Comparison of ENCODE assay signal across 10 mouse cellular contexts in genomic region chr19:33102008-33102782, GRCm38 (mm10).
A peak's percentile ranks its signal among the peaks of the same experiment; 100 is the strongest.
DNase-seq lines count a peak whose midpoint lies in the region; ATAC-seq and TF ChIP-seq lines count a peak whose summit lies in the region.
"Had no signal": no experiment of that assay in that cellular context is flagged by ENCODE, and none has a peak within 500 bp of the region (broad histone marks: within the 10 kb centered on the region; RNA-seq: fewer than 3 reads in every experiment).

No protein-coding gene starts in this region.

- H3K4me3 ChIP-seq in gastrocnemius, adult 2 months: peak overlapping the region; percentile 32
- H3K4me3 ChIP-seq in stomach, embryonic 16.5 days (replicated peaks; ENCODE audit: low read length): no peak overlapping the region
- no peak overlapping the region for H3K4me3 ChIP-seq in stomach, postnatal 0 days (ENCODE audit: low read depth, low read length)
- H3K4me3 ChIP-seq in liver, embryonic 12.5 days: peak overlapping the region; percentile 20
- H3K4me3 ChIP-seq: embryonic facial prominence, embryonic 12.5 days had no signal

- H3K27ac ChIP-seq in gastrocnemius, adult 2 months: peak overlapping the region; percentile 4; the same call in 1 of the 2 replicates
- H3K27ac ChIP-seq in stomach, embryonic 16.5 days (ENCODE audit: low read length): no peak overlapping the region
- no peak overlapping the region for H3K27ac ChIP-seq in stomach, postnatal 0 days (replicated peaks)
- H3K27ac ChIP-seq in liver, embryonic 12.5 days: peak overlapping the region; percentile 72
- H3K27ac ChIP-seq: embryonic facial prominence, embryonic 12.5 days had no signal

- no peak for ATAC-seq in stomach, embryonic 16.5 days (ENCODE audit: insufficient read depth, low FRiP score)
- ATAC-seq in stomach, postnatal 0 days (ENCODE audit: low FRiP score, low TSS enrichment): no peak
- no peak for ATAC-seq in liver, embryonic 12.5 days

- intact Hi-C loops in gastrocnemius, adult 2 months (cut with DNase I): no loop called here

- H3K4me1 ChIP-seq in stomach, embryonic 16.5 days (ENCODE audit: control insufficient read depth, insufficient read depth, low read length): peaks cover 20% of the 10 kb centered on the region
- 0 out of 2 replicates have a peak, but pooled peaks cover 2% of the 10 kb centered on the region for H3K4me1 ChIP-seq in stomach, postnatal 0 days (replicated peaks; ENCODE audit: control insufficient read depth, insufficient read depth)
- H3K4me1 ChIP-seq in liver, embryonic 12.5 days: peaks cover 38% of the 10 kb centered on the region

- TF ChIP-seq EP300 in stomach, postnatal 0 days (optimal IDR thresholded peaks at IDR 0.05): no peak

- no peak for DNase-seq in gastrocnemius, adult 2 months
- DNase-seq in gastrocnemius, postnatal 25 days: no peak
- no peak for DNase-seq in stomach, postnatal 0 days (ENCODE audit: low spot score)
- DNase-seq in splenic B cell, adult 2 months (ENCODE audit: low read depth, low spot score): peak; percentile 75
- DNase-seq in gastrocnemius, postnatal 4 days (ENCODE audit: low spot score in 2 of 2): no peak
- DNase-seq in kidney, postnatal 36 days: no peak
- DNase-seq: kidney, postnatal 10 days had no signal

- no peaks in the 10 kb centered on the region for H3K36me3 ChIP-seq in stomach, embryonic 16.5 days (ENCODE audit: control insufficient read depth, insufficient read depth, low read length)
- no peaks in the 10 kb centered on the region for H3K36me3 ChIP-seq in stomach, postnatal 0 days (ENCODE audit: control insufficient read depth, insufficient read depth, low read length)
- H3K36me3 ChIP-seq in liver, embryonic 12.5 days: no peaks in the 10 kb centered on the region
- no peaks in the 10 kb centered on the region for H3K36me3 ChIP-seq in splenic B cell, adult 2 months (ENCODE audit: control insufficient read depth, insufficient read depth, low read length, poor library complexity, severe bottlenecking)
- H3K36me3 ChIP-seq: embryonic facial prominence, embryonic 12.5 days had no signal

- H3K9ac ChIP-seq in stomach, embryonic 16.5 days (ENCODE audit: low read length): no peak overlapping the region
- no peak overlapping the region for H3K9ac ChIP-seq in stomach, postnatal 0 days (ENCODE audit: low read length)
- no peak overlapping the region for H3K9ac ChIP-seq in liver, embryonic 12.5 days
- H3K9ac ChIP-seq: embryonic facial prominence, embryonic 12.5 days had no signal

- H3K27me3 ChIP-seq in stomach, embryonic 16.5 days (ENCODE audit: control insufficient read depth, insufficient read depth, low read length): no peaks in the 10 kb centered on the region
- H3K27me3 ChIP-seq in stomach, postnatal 0 days (ENCODE audit: control insufficient read depth, insufficient read depth, low read length): no peaks in the 10 kb centered on the region
- H3K27me3 ChIP-seq in liver, embryonic 12.5 days (replicated peaks): no peaks in the 10 kb centered on the region
- H3K27me3 ChIP-seq in splenic B cell, adult 2 months (ENCODE audit: control insufficient read depth, insufficient read depth, low read length, poor library complexity, severe bottlenecking): no peaks in the 10 kb centered on the region
- H3K27me3 ChIP-seq: embryonic facial prominence, embryonic 12.5 days had no signal

- no peak for TF ChIP-seq CTCF in gastrocnemius, adult 2 months (IDR thresholded peaks at IDR 0.05)
- no peak for TF ChIP-seq CTCF in stomach, postnatal 0 days (IDR thresholded peaks at IDR 0.05; ENCODE audit: low read depth)

- 58% methylated on average over 7 of the region's 7 CpGs for WGBS in stomach, embryonic 16.5 days
- WGBS in stomach, postnatal 0 days: 65% methylated on average over 7 of the region's 7 CpGs
- WGBS in liver, embryonic 12.5 days (ENCODE audit: insufficient replicate concordance): 36% methylated on average over 7 of the region's 7 CpGs

- no peaks in the 10 kb centered on the region for H3K9me3 ChIP-seq in stomach, embryonic 16.5 days (replicated peaks; ENCODE audit: control insufficient read depth, low read length)
- no peaks in the 10 kb centered on the region for H3K9me3 ChIP-seq in stomach, postnatal 0 days (ENCODE audit: control insufficient read depth, low read length)
- H3K9me3 ChIP-seq in liver, embryonic 12.5 days (replicated peaks): no peaks in the 10 kb centered on the region
- H3K9me3 ChIP-seq: embryonic facial prominence, embryonic 12.5 days had no signal

- H3K4me2 ChIP-seq in stomach, embryonic 16.5 days (ENCODE audit: low read depth, low read length): 0 out of 2 replicates have a peak overlapping the region, but pooled peaks have one; percentile 14
- H3K4me2 ChIP-seq in stomach, postnatal 0 days (replicated peaks; ENCODE audit: low read depth): no peak overlapping the region
- peak overlapping the region; percentile 57 for H3K4me2 ChIP-seq in liver, embryonic 12.5 days
- H3K4me2 ChIP-seq: embryonic facial prominence, embryonic 12.5 days had no signal

Comparison
In these comparisons a context has a peak if more than half of its experiments do, and no peak if none do; other contexts are left out.
1. H3K27ac ChIP-seq: peak in gastrocnemius, adult 2 months (single experiment) and liver, embryonic 12.5 days (single experiment); none in stomach, embryonic 16.5 days (single experiment) and stomach, postnatal 0 days (single experiment).
2. H3K4me3 ChIP-seq: peak in gastrocnemius, adult 2 months (single experiment) and liver, embryonic 12.5 days (single experiment); none in stomach, embryonic 16.5 days (single experiment) and stomach, postnatal 0 days (single experiment).